Mouse (Mus musculus) induced T-regulatory cell, adult 2 months (primary cell): ENCODE data around the gene Alkbh7.

Experiments
- DNase-seq: peaks from one replicate; pipeline ENCODE4 v3.0.0-alpha.2; 2012; ENCODE audit warnings: low read depth

The Alkbh7 gene

DNA sequence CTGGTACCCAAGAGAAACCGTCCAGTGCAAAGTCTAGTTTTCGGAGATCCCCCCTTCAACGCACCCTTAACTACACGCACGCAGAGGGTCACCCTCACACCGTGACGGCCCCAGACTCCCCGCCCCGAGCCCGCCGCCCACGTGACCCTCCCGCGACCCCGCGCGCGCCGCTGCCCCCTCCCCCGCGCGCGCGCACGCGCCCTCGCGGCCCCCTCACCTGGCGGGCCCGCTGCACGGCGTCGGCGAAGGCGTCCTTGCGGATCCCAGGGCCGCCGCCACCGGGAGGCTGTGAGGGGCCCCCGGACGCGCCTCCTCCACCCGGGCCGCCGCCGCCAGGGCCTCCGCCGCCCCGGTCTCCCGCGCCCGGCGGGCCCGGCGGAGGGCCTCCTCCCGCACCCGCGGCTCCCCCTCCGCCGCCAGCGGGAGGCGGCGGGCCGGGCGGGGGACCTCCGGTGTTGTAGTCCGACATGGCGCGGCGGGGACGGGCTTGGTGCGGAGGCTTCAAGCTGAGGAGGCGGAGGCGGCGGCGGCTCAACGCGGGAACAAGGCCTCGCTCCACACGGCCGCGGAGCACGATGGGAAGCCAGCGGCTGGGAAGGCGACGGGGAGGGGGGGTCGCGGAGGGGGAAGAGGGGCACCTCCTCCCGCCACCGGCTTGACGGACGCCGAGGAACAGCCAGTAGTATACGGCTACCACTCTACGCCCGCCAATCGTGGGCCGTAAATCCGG, 34.0 kb downstream of the Alkbh7 start, which contains the start of gene Khsrp:
Gene Khsrp (minus strand): TSS at position 592 of the 730 bp plus-strand sequence.
- peak; percentile 65 for DNase-seq

- peak; percentile 100 for DNase-seq
Observed at GRCm38 (mm10) chr17:57031661-57032420, 34.7 kb downstream of the Alkbh7 start.

DNA sequence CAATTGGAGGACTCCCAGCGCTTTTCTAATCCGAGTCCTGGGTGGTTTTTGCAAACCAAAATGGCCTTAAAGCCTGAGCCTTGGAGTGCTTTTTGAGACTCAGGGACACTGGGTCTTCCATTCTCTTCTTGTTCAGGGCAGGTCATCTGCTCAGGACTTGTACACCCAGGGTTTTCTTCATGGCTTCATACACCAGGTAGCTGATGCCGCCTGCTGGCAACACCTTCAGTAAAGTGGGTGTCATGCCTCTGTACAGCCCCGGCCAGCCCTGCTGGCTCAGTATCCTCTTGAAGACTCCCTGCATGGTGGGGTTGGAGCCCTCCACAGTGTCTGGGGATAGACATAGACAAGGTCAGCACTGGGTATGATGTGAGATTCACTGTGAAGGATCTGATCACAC, 35.7 kb downstream of the Alkbh7 start:
- peak; percentile 34 for DNase-seq

GRCm38 (mm10) chr17:57038978-57039377, 41.8 kb downstream of the Alkbh7 start:
- DNase-seq: peak; percentile 39

DNA sequence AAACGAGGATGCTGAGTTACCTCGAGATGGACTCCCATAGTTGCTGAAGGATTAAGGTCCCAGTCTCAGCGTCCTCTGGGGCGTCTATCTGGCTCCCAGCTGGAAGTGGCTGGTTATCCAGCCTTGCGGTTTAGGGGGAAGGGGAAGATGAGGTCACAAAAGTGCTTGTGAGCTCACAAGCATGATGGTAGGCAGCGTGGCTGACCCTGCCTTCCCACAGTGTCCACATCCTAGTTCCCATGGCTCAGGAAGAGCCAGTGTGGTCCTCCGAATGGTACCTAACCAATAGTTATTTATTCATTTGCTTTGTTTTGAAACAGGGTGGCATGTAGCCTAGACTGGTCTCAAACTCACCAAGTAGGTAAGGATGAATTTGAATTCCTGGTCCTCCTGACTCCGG, 44.4 kb downstream of the Alkbh7 start, which contains the start of gene Slc25a41:
Gene Slc25a41 (minus strand): TSS at position 101 of the 400 bp plus-strand sequence.
- DNase-seq: no peak

DNA sequence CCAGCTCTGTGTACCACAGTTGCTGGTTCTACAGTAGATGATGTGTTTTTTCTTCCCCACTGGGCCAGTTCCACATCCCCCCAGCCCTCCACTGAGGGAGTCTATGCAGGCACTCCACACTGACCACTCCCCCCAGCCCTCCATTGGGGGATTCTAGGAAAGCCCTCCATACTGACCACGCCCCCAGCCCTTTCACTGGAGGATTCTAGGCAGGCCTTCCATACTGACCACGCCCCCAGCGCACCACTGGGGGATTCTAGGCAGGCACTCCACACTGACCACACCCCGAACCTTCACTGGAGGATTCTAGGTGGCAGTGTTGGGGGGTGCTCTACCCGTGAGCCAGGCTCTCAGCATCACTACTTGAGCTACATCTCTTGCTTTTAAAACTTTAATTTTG, 50.3 kb downstream of the Alkbh7 start:
- no peak for DNase-seq

GRCm38 (mm10) chr17:57048816-57049215, 51.7 kb downstream of the Alkbh7 start:
- DNase-seq: no peak
